Mouse (Mus musculus) lung, postnatal 10 days (tissue): ENCODE data around the gene Sprr2e.

Experiments
- DNase-seq: peaks from one replicate; pipeline ENCODE4 v3.0.0; 2021

Sprr2e gene

DNA sequence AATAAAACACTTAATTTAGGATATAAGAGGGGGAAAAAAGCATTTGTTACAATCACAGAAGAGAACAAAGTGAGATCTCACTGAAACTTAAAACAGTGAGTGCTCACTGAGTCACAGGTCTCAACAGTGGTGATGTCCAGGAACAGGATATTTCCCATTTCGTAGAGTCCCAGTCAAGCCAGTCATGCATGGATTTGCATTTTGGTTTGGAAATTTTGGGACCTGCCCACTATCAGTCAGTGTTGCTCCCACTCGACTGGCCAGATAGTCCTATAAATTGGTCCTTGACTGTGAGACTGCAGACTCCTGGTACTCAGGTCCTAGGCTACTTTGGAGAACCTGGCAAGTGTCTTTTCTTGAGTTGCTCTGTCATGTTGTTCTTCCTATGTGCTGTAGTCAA, at the start of gene Sprr2e:
TSS of gene Sprr2e (plus strand) at position 301 of the 400 bp plus-strand sequence.
- DNase-seq, result no peak

DNA sequence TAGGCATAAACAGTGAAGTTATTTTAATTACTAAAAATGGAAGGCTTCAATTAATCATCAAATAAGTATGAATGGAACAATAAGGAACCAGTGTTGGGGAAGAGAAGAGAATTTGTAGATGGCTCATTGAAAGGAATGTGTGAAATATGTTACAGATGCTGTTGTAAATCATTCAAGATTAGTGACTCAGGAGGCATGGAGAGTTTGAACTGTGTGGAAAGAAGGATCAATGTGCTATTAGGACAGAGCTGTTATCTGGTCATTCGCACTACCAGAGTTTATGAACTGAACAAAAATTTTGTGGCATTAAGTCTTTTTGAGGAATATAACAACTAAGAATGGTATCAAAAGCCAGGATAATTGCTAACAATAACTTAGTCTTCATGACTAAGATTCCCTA, 44.5 kb upstream of the Sprr2e start:
- no peak for DNase-seq

DNA sequence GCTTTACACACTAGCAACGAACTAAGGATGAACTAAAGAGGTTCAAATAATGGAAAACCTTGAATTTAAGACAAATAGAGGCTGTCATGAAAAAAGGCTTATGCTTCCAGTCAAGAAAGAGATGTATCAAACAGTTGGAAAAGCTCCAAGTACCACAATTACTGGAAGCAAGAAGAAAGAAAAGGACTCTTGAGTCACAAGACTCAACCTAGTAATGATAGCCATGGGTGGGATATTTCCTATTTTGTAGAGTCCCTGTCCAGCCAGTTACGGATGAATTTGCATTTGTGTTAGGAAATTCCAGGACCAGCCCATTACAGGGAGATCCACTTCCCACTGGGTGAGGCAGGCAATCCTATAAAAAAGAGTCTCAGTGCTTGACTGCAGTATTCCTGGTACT, 35.6 kb upstream of the Sprr2e start, which contains the start of gene Sprr2b:
TSS of gene Sprr2b (plus strand) at position 301 of the 400 bp plus-strand sequence.
- no peak for DNase-seq

DNA sequence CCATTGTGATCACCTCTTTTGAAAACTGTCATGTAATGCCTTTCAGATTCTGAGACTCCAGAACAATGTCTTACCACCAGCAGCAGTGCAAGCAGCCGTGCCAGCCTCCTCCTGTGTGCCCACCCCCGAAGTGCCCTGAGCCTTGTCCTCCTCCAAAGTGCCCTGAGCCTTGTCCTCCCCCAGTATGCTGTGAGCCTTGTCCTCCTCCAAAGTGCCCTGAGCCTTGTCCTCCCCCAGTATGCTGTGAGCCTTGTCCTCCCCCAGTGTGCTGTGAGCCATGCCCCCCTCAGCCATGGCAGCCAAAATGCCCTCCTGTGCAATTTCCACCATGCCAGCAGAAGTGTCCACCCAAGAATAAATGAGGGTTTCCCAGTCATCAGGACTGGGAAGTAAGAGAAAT, 34.6 kb upstream of the Sprr2e start:
- no peak for DNase-seq

DNA sequence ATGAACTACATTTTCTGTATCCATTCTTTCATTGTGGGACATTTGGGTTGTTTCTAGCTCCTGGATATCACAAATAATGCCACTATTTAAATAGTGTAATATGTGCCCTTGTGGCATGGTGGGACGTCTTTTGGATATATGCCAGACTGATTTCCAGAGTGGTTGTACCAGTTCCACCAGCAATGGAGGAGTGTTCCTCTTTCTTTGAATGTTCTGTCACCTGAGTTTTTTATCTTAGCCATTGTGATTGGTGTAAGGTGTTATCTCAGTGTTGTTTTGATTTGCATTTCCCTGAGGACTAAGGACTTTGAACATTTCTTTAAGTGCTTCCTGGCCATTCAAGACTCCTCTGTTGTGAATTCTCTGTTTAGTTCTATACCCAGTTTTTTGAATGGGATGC, 15.7 kb upstream of the Sprr2e start:
- no peak for DNase-seq

DNA sequence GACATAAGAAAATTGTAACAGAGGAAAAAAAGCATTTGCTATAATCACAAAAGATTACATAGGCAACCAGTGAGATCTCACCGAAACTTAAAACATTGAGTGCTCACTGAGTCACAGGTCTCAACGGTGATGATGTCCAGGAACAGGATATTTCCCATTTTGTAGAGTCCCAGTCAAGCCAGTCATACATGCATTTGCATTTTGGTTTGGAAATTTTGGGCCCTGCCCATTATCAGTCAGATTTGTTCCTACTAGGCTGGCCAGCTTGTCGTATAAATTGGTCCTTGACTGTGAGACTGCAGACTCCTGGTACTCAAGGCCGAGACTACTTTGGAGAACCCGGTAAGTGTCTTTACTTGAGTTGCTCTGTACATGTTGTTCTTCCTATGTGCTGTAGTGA, 13.1 kb upstream of the Sprr2e start, which contains the start of gene Sprr2d:
TSS of gene Sprr2d (plus strand) at position 301 of the 400 bp plus-strand sequence.
- no peak for DNase-seq

DNA sequence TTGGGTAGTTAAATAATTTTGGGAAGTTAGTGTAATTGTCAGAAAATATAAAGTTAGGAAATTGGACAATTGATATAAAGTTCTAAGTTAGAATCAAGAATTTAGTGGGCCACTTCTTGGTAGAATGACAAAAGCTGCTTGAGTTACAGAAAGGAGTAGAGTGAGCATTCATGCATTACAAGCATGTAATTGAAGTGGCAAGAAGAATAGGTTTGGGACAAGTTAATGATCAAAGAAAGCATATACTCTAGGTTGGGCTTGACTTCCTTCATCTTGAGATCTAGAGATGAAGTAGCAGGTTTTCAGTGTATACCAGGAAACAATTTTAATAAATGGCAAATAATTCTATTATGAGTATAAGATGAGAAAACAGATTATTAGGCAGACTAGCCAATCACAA, 9.7 kb downstream of the Sprr2e start:
- DNase-seq, result no peak

DNA sequence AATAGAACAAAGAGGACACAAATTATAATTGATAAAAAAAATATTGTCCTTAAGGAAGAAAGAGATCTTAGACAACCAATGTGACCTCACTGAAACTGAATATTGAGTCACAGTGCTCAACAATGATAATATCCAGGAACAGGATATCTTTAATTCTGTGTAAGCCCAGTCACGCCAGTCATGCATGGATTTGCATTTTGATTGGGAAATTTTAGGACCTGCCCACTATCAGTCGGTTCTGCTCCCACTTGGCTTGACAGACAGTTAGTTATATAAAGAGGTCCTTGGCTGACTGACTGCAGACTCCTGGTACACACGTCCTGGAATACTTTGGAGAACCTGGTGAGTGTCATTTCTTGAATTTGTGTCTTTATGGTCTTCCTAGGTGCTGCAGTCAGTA, 12.9 kb downstream of the Sprr2e start, which contains the start of gene Sprr2f:
TSS of gene Sprr2f (plus strand) at position 301 of the 400 bp plus-strand sequence.
- no peak for DNase-seq

DNA sequence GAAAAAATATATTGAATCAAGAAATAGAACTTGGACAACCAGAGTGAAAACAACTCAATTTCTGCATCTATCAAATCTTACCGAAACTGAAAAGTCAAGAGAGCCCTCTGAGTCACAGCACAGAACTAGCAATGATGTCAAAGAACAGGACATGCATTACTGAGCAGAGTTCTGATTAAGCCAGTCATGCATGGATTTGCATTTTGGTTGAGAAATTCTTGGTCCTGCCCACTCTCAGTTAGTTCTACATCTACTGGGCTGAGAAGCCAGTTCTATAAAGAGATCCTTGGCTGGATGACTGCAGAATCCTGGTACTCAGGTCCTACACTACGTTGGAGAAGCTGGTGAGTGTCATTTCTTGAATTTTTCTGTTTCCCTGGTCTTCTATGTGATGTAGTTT, 21.7 kb downstream of the Sprr2e start:
- no peak for DNase-seq

DNA sequence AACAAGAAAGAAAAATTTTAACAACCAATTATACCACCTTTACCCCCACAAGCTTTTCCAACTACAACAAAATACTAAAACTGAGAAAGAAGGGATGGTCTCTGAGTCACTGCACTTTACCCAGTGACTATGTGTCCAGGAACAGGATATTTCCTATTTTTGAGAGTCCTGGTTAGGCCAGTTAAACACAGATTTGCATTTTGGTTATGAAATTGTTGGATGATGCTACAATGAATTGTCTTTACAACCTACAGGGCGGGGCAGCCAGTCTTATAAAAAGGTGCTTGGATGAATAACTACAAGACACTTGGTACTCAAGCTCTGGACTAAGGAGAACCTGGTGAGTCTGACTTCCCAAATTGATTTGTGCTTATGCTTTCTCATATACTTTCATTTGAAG, 33.4 kb downstream of the Sprr2e start, which contains the start of gene Sprr2h:
TSS of gene Sprr2h (plus strand) at position 301 of the 400 bp plus-strand sequence.
- no peak for DNase-seq

DNA sequence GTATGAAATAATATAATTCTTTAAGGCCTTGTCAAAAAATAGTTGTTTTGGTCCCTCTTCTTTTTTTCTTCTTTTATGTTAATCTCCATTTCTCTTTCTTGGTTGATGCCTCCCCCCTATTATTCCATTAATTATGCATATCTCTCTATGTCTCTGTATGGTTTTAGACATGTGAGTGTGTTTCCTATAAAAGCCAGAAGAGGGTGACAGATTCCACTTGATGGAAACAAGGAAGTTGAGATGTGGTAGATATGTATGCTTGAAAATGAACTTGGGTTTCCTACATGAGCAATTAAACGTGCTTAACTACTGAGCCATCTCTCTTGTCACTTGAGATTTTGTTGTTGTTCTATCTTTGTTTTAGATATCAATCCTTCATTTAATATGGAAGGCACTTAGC, 42.4 kb downstream of the Sprr2e start:
- no peak for DNase-seq
